Mouse (Mus musculus) spleen, adult 10 weeks (tissue): ENCODE data around the gene Pam. TPM values are rescaled to one million over a fixed set of nuclear protein-coding genes. Genes with fewer than 3 reads are reported as not detected.

ENCODE experiments used
- polyA plus RNA-seq: library from polyadenylated mRNA; stranded (reverse); fragments of 350-450 nt; fragmentation: Illumina TruSeq; extraction: RNeasy Lipid Tissue Mini Kit (QIAGEN cat#74804); gene quantifications from one replicate; pipeline ENCODE4 v1.2.3, GENCODE M21; 2015; ENCODE audit warnings: low replicate concordance; ENCODE audit not compliant: insufficient read depth

Pam gene
- 39.8 TPM for polyA plus RNA-seq

DNA sequence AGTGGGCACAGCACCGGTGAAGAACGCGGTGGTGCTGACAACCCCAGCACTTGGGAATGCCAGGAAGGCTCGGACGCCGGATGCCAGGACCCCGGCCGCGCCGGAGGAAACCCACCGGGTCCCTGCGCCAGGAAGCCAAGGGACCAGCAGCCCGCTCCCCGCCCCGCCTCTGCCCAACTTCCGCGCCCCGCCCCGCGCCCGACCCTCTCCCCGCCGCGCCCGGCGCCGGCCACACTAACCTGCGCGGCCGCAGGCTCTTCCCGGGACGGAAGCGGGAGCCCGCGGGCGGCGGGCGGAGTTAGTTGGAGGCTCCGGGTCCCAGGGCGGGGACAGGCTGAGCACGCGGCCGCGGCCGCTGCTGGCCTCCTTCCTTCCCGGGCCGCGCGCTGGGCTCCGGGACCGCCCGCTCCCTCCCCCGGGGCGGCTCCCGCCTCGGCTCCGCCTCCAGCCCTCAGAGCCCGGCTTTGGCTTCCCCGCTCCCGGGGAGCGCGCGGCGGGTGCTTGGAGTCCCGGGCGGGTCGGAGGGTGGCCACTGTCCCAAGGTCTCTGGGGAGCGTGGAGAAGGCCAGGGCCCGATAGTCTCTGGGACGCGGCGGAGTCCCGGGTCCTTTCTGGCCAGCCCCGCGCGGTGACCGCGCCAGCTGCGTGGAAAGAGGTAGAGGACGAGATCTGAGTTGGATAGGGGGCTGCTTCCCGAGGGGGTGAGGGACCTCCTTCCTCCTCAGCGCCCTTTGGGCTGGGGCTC lies at the start of gene Pam:
TSS of gene Pam (minus strand) at position 401 of the 745 bp plus-strand sequence.

GRCm38 (mm10) chr1:97769904-97770753 lies 325.3 kb downstream of the Pam start, which contains the start of the genes Gin1 and Ppip5k2:
Gin1 (plus strand) TSS chr1:97770172.
Ppip5k2 (minus strand) TSS chr1:97770411.

